Mouse (Mus musculus) neural tube, embryonic 10.5 days (tissue): ENCODE data around the gene Eps15l1.

Experiments used
- DNase-seq: peaks from one replicate; pipeline ENCODE4 v3.0.0-alpha.2; 2017; ENCODE audit warnings: low spot score; ENCODE audit errors: extremely low spot score

The Eps15l1 gene

DNA sequence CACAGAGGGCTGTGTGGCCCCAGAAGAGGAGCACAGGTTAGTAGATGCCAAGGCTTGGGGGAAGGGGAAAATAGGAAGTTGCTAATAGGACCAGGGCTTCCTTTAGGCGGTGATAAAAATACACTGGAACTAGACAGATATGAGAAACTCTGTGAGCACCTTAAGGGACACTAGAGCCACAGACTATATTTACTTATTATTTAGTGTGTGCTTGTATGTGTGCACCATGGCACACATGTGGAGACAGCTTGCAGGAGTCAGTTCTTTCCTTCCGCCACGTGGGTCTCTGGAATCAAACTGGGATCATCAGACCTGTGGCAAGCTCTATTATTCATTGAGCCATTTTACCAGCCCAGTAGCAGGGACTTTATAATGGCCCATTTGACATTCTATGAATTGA is 126.1 kb downstream of the Eps15l1 start:
- no peak for DNase-seq

DNA sequence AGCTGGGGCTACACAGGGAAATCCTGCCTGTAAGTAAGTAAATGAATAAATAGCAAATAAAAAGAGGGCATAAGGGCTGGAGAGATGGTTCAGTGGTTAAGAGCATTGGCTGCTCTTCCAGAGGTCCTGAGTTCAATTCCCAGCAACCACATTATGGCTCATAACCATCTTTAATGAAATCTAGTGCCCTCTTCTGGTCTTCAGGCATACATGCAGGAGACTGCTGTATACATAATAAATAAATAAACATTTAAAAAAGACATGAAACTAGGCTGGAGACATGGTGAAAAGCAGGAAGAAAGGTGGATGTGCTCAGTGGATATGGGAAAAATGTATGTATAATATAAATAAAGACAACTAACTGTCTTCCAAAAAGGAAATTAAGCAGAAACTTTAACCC is 128.0 kb downstream of the Eps15l1 start:
- DNase-seq = no peak

- no peak for DNase-seq
These were observed 130.2 kb downstream of the Eps15l1 start for GRCm38 (mm10) chr8:72291104-72291503.
